Mouse (Mus musculus): ENCODE measurements around the gene Rasa4.

GRCm38 (mm10) chr5:136088821-136089575, 5.3 kb downstream of the Rasa4 start:
- TF ChIP-seq E2F4 (IDR thresholded peaks at IDR 0.05; ENCODE audit: borderline replicate concordance, low read depth, low read length) (no peak), CTCF (IDR thresholded peaks at IDR 0.05 in 2 of 3, conservative IDR thresholded peaks at IDR 0.05 in 1 of 3; ENCODE audit: control insufficient read depth in 1 of 3, insufficient read depth in 1 of 3, low read depth in 2 of 3, low read length in 3 of 3, poor library complexity in 1 of 3, severe bottlenecking in 1 of 3) (no peak), TCF12 (IDR thresholded peaks at IDR 0.05; ENCODE audit: low read depth, low read length) (no peak), POLR2A (IDR thresholded peaks at IDR 0.05; ENCODE audit: control insufficient read depth in 1 of 2, insufficient read depth in 1 of 2, low read depth in 1 of 2, low read length in 2 of 2, poor library complexity in 1 of 2) (no peak), TAL1 (IDR thresholded peaks at IDR 0.05; ENCODE audit: low read length) (no peak), EP300 (IDR thresholded peaks at IDR 0.05; ENCODE audit: low read depth in 1 of 2, low read length in 2 of 2) (no peak), TBP (IDR thresholded peaks at IDR 0.05; ENCODE audit: low read depth, low read length) (no peak), SIN3A (IDR thresholded peaks at IDR 0.05; ENCODE audit: low read length) (no peak), MYC (IDR thresholded peaks at IDR 0.05; ENCODE audit: low read depth, low read length) (no peak), USF2 (IDR thresholded peaks at IDR 0.05; ENCODE audit: borderline replicate concordance in 1 of 2, insufficient read depth in 1 of 2, low read depth in 1 of 2, low read length in 2 of 2) (no peak), HCFC1 (IDR thresholded peaks at IDR 0.05; ENCODE audit: low read depth, low read length) (no peak), GATA1 (IDR thresholded peaks at IDR 0.05; ENCODE audit: low read depth, low read length) (no peak), JUND (IDR thresholded peaks at IDR 0.05; ENCODE audit: low read depth, low read length) (no peak)
